Mouse (Mus musculus) bone marrow, adult 2 months (tissue): ENCODE measurements at regions not wholly inside any gene's neighbourhood (a gene's known extent, or its start where the extent isn't known, plus 50 kb on each side); places are given as distances from the start of the nearest gene placed in this dataset.
"Not testable (repeated sequence)": the region's sequence is repeated elsewhere in the genome, so short reads cannot be mapped to it uniquely, and the experiment has no call there.

Experiments used
- CTCF ChIP-seq: fragments of 200-500 bp; IDR thresholded peaks from 2 replicates; pipeline ENCODE4 v1.5.1; 2011; ENCODE audit warnings: low read length, control low read depth; ENCODE audit not compliant: control insufficient read depth, insufficient read depth
- POLR2A ChIP-seq: fragments of 200-500 bp; IDR thresholded peaks from 2 replicates; pipeline ENCODE4 v1.6.1; 2011; ENCODE audit warnings: low read depth, mild to moderate bottlenecking, control low read depth, low read length, borderline replicate concordance; ENCODE audit not compliant: control insufficient read depth

DNA sequence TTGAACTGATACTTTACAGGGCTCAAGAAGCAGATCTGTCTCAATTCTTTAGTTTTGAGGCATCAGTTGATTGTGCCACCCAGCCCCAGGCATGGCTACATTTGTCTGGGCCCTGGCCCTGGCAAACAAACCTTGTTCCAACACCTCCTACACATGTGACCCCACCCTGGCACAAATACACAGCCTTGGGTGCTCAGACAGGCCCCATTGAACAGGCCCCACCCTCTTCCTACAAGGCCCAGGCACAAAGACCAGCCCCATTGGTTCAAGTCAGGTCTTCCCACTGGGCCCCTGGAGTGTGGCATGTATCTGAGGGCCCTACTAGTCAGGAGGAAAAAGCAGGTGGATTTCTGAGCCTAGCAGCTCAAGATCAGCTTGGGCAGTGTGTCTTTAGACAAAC, 198.4 kb downstream of the Gm906 start:
- TF ChIP-seq CTCF, POLR2A: not testable (repeated sequence)
